Mouse (Mus musculus) testis, postnatal 14 days (tissue): ENCODE data around the gene Nxph3.

Source experiments
- DNase-seq: peaks from one replicate; pipeline ENCODE4 v3.0.0; 2021; ENCODE audit warnings: low spot score

Gene Nxph3

GRCm38 (mm10) chr11:95514298-95514861 is at the start of gene Nxph3:
Gene Nxph3, minus strand, starts transcription at chr11:95514570.
- peak; percentile 71 for DNase-seq

- DNase-seq: no peak
Observed at GRCm38 (mm10) chr11:95563849-95564248, 49.5 kb upstream of the Nxph3 start.

GRCm38 (mm10) chr11:95560773-95561172 is 46.4 kb upstream of the Nxph3 start:
- no peak for DNase-seq

GRCm38 (mm10) chr11:95559761-95560160 is 45.4 kb upstream of the Nxph3 start:
- DNase-seq: peak; percentile 42

- no peak for DNase-seq
Observed at GRCm38 (mm10) chr11:95557719-95558118, 43.3 kb upstream of the Nxph3 start.

- no peak for DNase-seq
Observed at GRCm38 (mm10) chr11:95557032-95557431, 42.7 kb upstream of the Nxph3 start.

- no peak for DNase-seq
Observed at GRCm38 (mm10) chr11:95555279-95555678, 40.9 kb upstream of the Nxph3 start.

GRCm38 (mm10) chr11:95550301-95551021 is 36.1 kb upstream of the Nxph3 start:
- DNase-seq: no peak

- DNase-seq: no peak
Observed at GRCm38 (mm10) chr11:95546021-95546782, 31.8 kb upstream of the Nxph3 start.

- peak; percentile 76 for DNase-seq
Observed at GRCm38 (mm10) chr11:95544546-95545327, 30.4 kb upstream of the Nxph3 start.

GRCm38 (mm10) chr11:95540637-95541385 is 26.4 kb upstream of the Nxph3 start:
- no peak for DNase-seq

- DNase-seq: no peak
Observed at GRCm38 (mm10) chr11:95538378-95539104, 24.2 kb upstream of the Nxph3 start.

- DNase-seq: peak; percentile 88
Observed at GRCm38 (mm10) chr11:95533484-95534160, 19.3 kb upstream of the Nxph3 start.

- DNase-seq: no peak
Observed at GRCm38 (mm10) chr11:95532353-95533072, 18.1 kb upstream of the Nxph3 start.

GRCm38 (mm10) chr11:95528231-95528630 is 13.9 kb upstream of the Nxph3 start:
- no peak for DNase-seq

GRCm38 (mm10) chr11:95527307-95527706 is 12.9 kb upstream of the Nxph3 start:
- no peak for DNase-seq

GRCm38 (mm10) chr11:95521563-95521962 is 7.2 kb upstream of the Nxph3 start:
- DNase-seq: peak; percentile 70

- peak; percentile 83 for DNase-seq
Observed at GRCm38 (mm10) chr11:95520456-95521072, 6.2 kb upstream of the Nxph3 start.

GRCm38 (mm10) chr11:95519996-95520395 is 5.6 kb upstream of the Nxph3 start:
- no peak for DNase-seq
